Mouse (Mus musculus) liver, embryonic 11.5 days (tissue): ENCODE results near the gene Dlg2. TPM values are rescaled to one million over a fixed set of nuclear protein-coding genes. Genes with fewer than 3 reads are reported as not detected.

Experiments
- ATAC-seq: fragments of 200-750 bp; cut with Nextera tagmentation; replicated peaks from 2 replicates; pipeline ENCODE4 v1.8.0; 2017; ENCODE audit warnings: moderate number of reproducible peaks, mild to moderate bottlenecking, moderate TSS enrichment, moderate library complexity; ENCODE audit not compliant: low FRiP score
- DNase-seq: peaks from one replicate; pipeline ENCODE4 v3.0.0-alpha.2; 2017; ENCODE audit warnings: low spot score
- H3K27ac ChIP-seq: fragments of 300-500 bp; sonication (generic); 2 replicates; pipeline ENCODE4 v1.5.1; 2014; ENCODE audit warnings: mild to moderate bottlenecking, low read depth, low read length, control low read depth
- H3K27me3 ChIP-seq: fragments of 300-500 bp; sonication (generic); replicated peaks from 2 replicates; pipeline ENCODE4 v1.6.1; 2014; ENCODE audit warnings: low read length, mixed read lengths; ENCODE audit not compliant: control insufficient read depth, insufficient read depth
- H3K36me3 ChIP-seq: fragments of 300-500 bp; sonication (generic); 2 replicates; pipeline ENCODE4 v1.6.1; 2014; ENCODE audit warnings: mild to moderate bottlenecking, low read length, moderate library complexity, mixed read lengths; ENCODE audit not compliant: control insufficient read depth, insufficient read depth
- H3K4me1 ChIP-seq: fragments of 300-500 bp; sonication (generic); replicated peaks from 2 replicates; pipeline ENCODE4 v1.6.1; 2014; ENCODE audit warnings: low read length, mixed read lengths; ENCODE audit not compliant: control insufficient read depth, insufficient read depth
- H3K4me2 ChIP-seq: fragments of 300-500 bp; sonication (generic); 2 replicates; pipeline ENCODE4 v1.6.1; 2014; ENCODE audit warnings: mild to moderate bottlenecking, control low read depth, moderate library complexity
- H3K4me3 ChIP-seq: fragments of 300-500 bp; sonication (generic); 2 replicates; pipeline ENCODE4 v1.5.1; 2014; ENCODE audit warnings: low read depth, low read length, control low read depth
- H3K9ac ChIP-seq: fragments of 300-500 bp; sonication (generic); 2 replicates; pipeline ENCODE4 v1.6.1; 2014; ENCODE audit warnings: low read depth, low read length, control low read depth
- H3K9me3 ChIP-seq: fragments of 300-500 bp; sonication (generic); 2 replicates; pipeline ENCODE4 v1.6.1; 2016; ENCODE audit warnings: low read length, inconsistent platforms, mixed read lengths; ENCODE audit not compliant: control insufficient read depth
- WGBS: fragments of 180-500 bp; shearing (Covaris S2); extraction: QIAGEN DNeasy Blood & Tissue Kit; methylation state at CpG from one replicate; pipeline ENCODE4 v1.1.7; 2014; 5-methylcytosine and 5-hydroxymethylcytosine counted together
- polyA plus RNA-seq: library from polyadenylated mRNA; unstranded; fragments of >200 nt; fragmentation: Nextera tagmentation; extraction: Ambion mirVana; gene quantifications from 2 replicates; pipeline ENCODE4 v1.2.1, GENCODE M21; 2014

The Dlg2 gene
- polyA plus RNA-seq, 1 experiment from 2014 or later, result 0.96 TPM

DNA sequence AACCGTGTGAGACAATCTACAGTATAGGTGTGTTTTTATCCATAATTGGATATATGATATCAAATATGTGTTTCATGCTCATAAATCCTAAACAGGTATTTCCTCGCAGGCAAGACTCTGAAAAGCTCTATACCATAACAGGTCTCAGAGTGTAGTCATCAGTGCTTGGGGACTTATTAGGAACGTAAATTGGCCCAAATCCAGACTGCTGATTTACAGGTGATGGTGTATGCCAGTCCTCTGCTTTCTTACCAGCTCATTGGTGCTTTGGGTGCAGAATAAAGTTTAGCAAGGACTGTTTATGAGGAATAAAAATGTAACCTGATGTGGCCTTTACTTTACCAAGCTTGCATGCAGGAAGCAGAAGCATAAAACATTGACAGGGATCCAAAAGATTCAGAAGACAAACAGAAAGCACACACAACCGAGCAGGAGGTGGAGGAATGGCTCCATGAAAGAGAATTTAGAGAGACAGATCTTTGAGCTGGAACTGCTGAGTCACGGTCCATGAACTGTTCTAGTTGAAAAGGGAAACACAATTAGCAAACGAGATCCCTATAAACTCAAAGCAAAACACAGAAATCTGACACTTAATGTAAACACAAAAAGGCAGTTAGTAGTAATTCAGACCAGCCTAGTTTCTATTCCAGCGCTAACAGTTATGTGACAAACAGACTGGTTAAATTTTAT lies 226.8 kb downstream of the Dlg2 start:
- Histone ChIP-seq H3K36me3 (no peaks in the 10 kb centered on the region), H3K27ac (no peak overlapping the region), H3K4me2 (no peak overlapping the region), H3K27me3 (no peaks in the 10 kb centered on the region), H3K9ac (no peak overlapping the region), H3K9me3 (no peaks in the 10 kb centered on the region), H3K4me1 (no peaks in the 10 kb centered on the region), H3K4me3 (no peak overlapping the region)
- DNase-seq, result no peak
- no peak for ATAC-seq
- 69% methylated on average over 7 of the region's 7 CpGs for WGBS

GRCm38 (mm10) chr7:90703951-90704350 lies 227.5 kb downstream of the Dlg2 start:
- Histone ChIP-seq H3K4me2 (no peak overlapping the region), H3K9ac (no peak overlapping the region), H3K4me3 (no peak overlapping the region), H3K27me3 (no peaks in the 10 kb centered on the region), H3K9me3 (no peaks in the 10 kb centered on the region), H3K36me3 (no peaks in the 10 kb centered on the region), H3K27ac (no peak overlapping the region), H3K4me1 (no peaks in the 10 kb centered on the region)
- ATAC-seq (no peak), DNase-seq (no peak)
- WGBS, result 81% methylated on average over 1 of the region's 1 CpGs

GRCm38 (mm10) chr7:90734086-90734485 lies 257.6 kb downstream of the Dlg2 start:
- Histone ChIP-seq H3K27me3 (no peaks in the 10 kb centered on the region), H3K27ac (no peak overlapping the region), H3K4me1 (no peaks in the 10 kb centered on the region), H3K9ac (no peak overlapping the region), H3K9me3 (no peaks in the 10 kb centered on the region), H3K4me3 (no peak overlapping the region), H3K36me3 (no peaks in the 10 kb centered on the region), H3K4me2 (no peak overlapping the region)
- WGBS, result 47% methylated on average over 3 of the region's 3 CpGs
- DNase-seq (no peak), ATAC-seq (no peak)

DNA sequence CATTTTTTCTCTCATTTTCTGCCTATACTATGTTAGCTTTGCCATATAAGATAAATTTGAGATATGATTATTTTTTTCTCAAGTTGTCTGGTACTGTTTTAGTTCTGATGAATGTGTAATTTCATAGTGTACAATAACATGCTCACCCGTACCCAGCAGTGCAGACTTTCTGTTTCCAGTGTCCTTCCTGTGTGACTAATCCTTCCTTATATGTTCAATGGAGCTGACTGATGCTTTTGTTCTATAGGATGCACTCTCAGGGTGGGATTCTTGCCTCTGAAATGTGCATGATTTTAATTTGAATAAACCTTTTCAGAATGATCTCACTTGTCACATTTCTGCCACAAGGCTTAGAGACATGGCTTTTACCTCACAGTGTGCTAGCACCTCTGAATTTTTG lies 259.9 kb downstream of the Dlg2 start:
- Histone ChIP-seq H3K9me3 (no peaks in the 10 kb centered on the region), H3K27me3 (no peaks in the 10 kb centered on the region), H3K4me3 (no peak overlapping the region), H3K9ac (no peak overlapping the region), H3K4me1 (no peaks in the 10 kb centered on the region), H3K36me3 (no peaks in the 10 kb centered on the region), H3K27ac (no peak overlapping the region), H3K4me2 (no peak overlapping the region)
- ATAC-seq (no peak), DNase-seq (no peak)
- 69% methylated on average over 1 of the region's 1 CpGs for WGBS

DNA sequence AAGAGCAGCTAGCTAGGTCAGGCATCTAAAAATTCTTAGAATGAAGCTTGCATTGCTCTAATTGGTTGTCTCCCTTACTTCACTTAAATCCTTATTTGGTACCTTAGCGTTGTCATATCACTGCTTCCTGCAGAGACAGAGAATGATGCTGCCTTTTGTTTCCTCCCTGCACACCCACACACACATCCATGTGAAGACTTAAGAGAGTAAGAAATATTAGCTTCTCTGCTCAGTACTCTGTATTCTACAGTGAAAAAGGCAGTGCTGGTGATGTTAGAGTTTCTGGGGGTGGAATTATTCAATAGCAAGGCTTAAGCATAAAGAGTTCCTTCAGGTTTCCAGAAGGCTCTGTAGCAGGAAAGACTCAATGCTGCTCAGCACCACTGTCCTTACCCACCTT lies 272.2 kb downstream of the Dlg2 start:
- H3K4me3 ChIP-seq, result no peak overlapping the region
- no peaks in the 10 kb centered on the region for H3K4me1 ChIP-seq
- no peaks in the 10 kb centered on the region for H3K27me3 ChIP-seq
- no peak overlapping the region for H3K4me2 ChIP-seq
- 73% methylated on average over 1 of the region's 1 CpGs for WGBS
- no peaks in the 10 kb centered on the region for H3K9me3 ChIP-seq
- H3K9ac ChIP-seq, result no peak overlapping the region
- DNase-seq, result no peak
- H3K36me3 ChIP-seq, result no peaks in the 10 kb centered on the region
- no peak for ATAC-seq
- no peak overlapping the region for H3K27ac ChIP-seq

DNA sequence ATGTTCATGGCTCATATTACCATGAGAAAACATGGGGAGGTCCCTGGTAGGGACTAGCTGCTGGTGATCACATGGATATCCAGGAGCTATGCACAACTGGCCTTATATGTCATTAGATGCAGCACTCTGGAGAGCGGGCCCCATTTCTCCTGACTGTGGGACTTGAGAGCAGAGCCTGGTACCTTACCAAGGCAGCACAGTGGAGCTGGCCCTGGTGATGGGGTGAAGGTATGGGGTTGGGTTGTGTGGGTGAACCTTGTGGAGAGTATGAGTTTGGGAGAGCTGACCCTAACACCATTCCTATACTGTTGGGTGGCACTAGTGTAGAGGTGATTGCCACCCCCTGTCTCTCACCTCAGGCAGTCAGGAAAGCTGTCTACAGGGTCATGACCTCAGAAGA lies 311.5 kb downstream of the Dlg2 start:
- no peak for DNase-seq
- no peak overlapping the region for H3K4me3 ChIP-seq
- 81% methylated on average over 1 of the region's 1 CpGs for WGBS
- no peak overlapping the region for H3K9ac ChIP-seq
- H3K4me2 ChIP-seq, result no peak overlapping the region
- H3K27me3 ChIP-seq, result no peaks in the 10 kb centered on the region
- ATAC-seq, result no peak; the same call in 1 of the 2 replicates
- H3K27ac ChIP-seq, result no peak overlapping the region
- H3K9me3 ChIP-seq, result no peaks in the 10 kb centered on the region
- H3K36me3 ChIP-seq, result no peaks in the 10 kb centered on the region
- H3K4me1 ChIP-seq, result no peaks in the 10 kb centered on the region

- Histone ChIP-seq H3K9me3 (no peaks in the 10 kb centered on the region), H3K27ac (no peak overlapping the region), H3K4me2 (no peak overlapping the region), H3K4me3 (no peak overlapping the region), H3K27me3 (no peaks in the 10 kb centered on the region), H3K9ac (no peak overlapping the region), H3K4me1 (no peaks in the 10 kb centered on the region), H3K36me3 (no peaks in the 10 kb centered on the region)
- WGBS, result 42% methylated on average over 1 of the region's 1 CpGs
- no peak for DNase-seq
- no peak for ATAC-seq
Observed at GRCm38 (mm10) chr7:90791522-90791921, 315.1 kb downstream of the Dlg2 start.

DNA sequence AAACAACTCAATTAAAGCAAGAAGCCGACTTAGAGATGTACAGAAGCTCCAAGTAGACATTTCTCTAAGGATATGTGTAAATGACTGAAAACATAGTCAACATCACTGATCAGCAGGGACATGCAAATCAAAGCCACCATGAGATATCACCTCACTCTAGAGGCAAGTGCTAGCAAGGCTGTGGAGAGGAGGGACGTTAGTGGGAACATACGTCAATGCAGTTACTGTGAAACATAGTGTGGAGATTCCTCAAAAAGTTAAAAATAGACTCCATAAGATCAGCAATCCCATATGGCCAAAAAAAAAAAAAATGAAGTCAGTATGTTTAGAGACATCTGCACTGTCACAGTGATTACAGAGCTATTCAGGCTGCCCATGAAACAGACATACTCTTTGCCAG lies 349.2 kb downstream of the Dlg2 start:
- no peaks in the 10 kb centered on the region for H3K4me1 ChIP-seq
- WGBS, result 76% methylated on average over 3 of the region's 3 CpGs
- DNase-seq (no peak), ATAC-seq (no peak)
- H3K9ac ChIP-seq, result no peak overlapping the region
- no peaks in the 10 kb centered on the region for H3K27me3 ChIP-seq
- no peaks in the 10 kb centered on the region for H3K9me3 ChIP-seq
- H3K4me2 ChIP-seq, result no peak overlapping the region
- H3K36me3 ChIP-seq, result no peaks in the 10 kb centered on the region
- H3K27ac ChIP-seq, result no peak overlapping the region
- H3K4me3 ChIP-seq, result no peak overlapping the region

GRCm38 (mm10) chr7:90841276-90841675 lies 364.8 kb downstream of the Dlg2 start:
- ATAC-seq, result no peak
- H3K4me2 ChIP-seq, result no peak overlapping the region

More at GRCm38 (mm10) chr7:90841276-90841675, 364.8 kb downstream of the Dlg2 start:
- Histone ChIP-seq H3K9ac (no peak overlapping the region), H3K4me3 (no peak overlapping the region), H3K27me3 (no peaks in the 10 kb centered on the region), H3K36me3 (no peaks in the 10 kb centered on the region), H3K9me3 (no peaks in the 10 kb centered on the region), H3K4me1 (no peaks in the 10 kb centered on the region), H3K27ac (no peak overlapping the region)
- no peak for DNase-seq
- WGBS, result 63% methylated on average over 4 of the region's 4 CpGs
